Mouse (Mus musculus) hindbrain, embryonic 14.5 days (tissue): ENCODE measurements around the gene Cmtm8. TPM values are rescaled to one million over a fixed set of nuclear protein-coding genes. Genes with fewer than 3 reads are reported as not detected.

ENCODE experiments used
- ATAC-seq: fragments of 200-750 bp; cut with Nextera tagmentation; 2 replicates; pipeline ENCODE4 v1.8.0; 2017; ENCODE audit warnings: moderate number of reproducible peaks, mild to moderate bottlenecking, moderate TSS enrichment, moderate library complexity; ENCODE audit not compliant: low FRiP score
- DNase-seq: peaks from one replicate; pipeline ENCODE4 v3.0.0-alpha.2; 2015; ENCODE audit warnings: low spot score
- H3K27ac ChIP-seq: fragments of 300-500 bp; sonication (generic); 2 replicates; pipeline ENCODE4 v1.5.1; 2014; ENCODE audit warnings: mild to moderate bottlenecking, moderate library complexity
- H3K27me3 ChIP-seq: fragments of 300-500 bp; sonication (generic); 2 replicates; pipeline ENCODE4 v1.6.1; 2014; ENCODE audit warnings: mild to moderate bottlenecking, low read length, mixed read lengths; ENCODE audit not compliant: control insufficient read depth, insufficient read depth
- H3K36me3 ChIP-seq: fragments of 300-500 bp; sonication (generic); replicated peaks from 2 replicates; pipeline ENCODE4 v1.6.1; 2014; ENCODE audit not compliant: control insufficient read depth, insufficient read depth
- H3K4me1 ChIP-seq: fragments of 300-500 bp; sonication (generic); replicated peaks from 2 replicates; pipeline ENCODE4 v1.6.1; 2014; ENCODE audit warnings: antibody characterized with exemption, low read length, mixed read lengths; ENCODE audit not compliant: control insufficient read depth, insufficient read depth
- H3K4me2 ChIP-seq: fragments of 300-500 bp; sonication (generic); replicated peaks from 2 replicates; pipeline ENCODE4 v1.6.1; 2014; ENCODE audit warnings: mild to moderate bottlenecking, moderate library complexity
- H3K4me3 ChIP-seq: fragments of 300-500 bp; sonication (generic); replicated peaks from 2 replicates; pipeline ENCODE4 v1.5.1; 2014; ENCODE audit warnings: mild to moderate bottlenecking, low read length
- H3K9ac ChIP-seq: fragments of 300-500 bp; sonication (generic); 2 replicates; pipeline ENCODE4 v1.6.1; 2014
- H3K9me3 ChIP-seq: fragments of 300-500 bp; sonication (generic); 2 replicates; pipeline ENCODE4 v1.6.1; 2016; ENCODE audit warnings: low read length; ENCODE audit not compliant: control insufficient read depth
- WGBS: fragments of 180-500 bp; shearing (Covaris S2); extraction: QIAGEN DNeasy Blood & Tissue Kit; methylation state at CpG from one replicate; pipeline ENCODE4 v1.1.7; 2014; 5-methylcytosine and 5-hydroxymethylcytosine counted together
- polyA plus RNA-seq: library from polyadenylated mRNA; unstranded; fragments of >200 nt; fragmentation: Nextera tagmentation; extraction: Ambion mirVana; gene quantifications from 2 replicates; pipeline ENCODE4 v1.2.1, GENCODE M21; 2014

Gene Cmtm8
- polyA plus RNA-seq, 1 experiment from 2014 or later, result 14.3 TPM

DNA sequence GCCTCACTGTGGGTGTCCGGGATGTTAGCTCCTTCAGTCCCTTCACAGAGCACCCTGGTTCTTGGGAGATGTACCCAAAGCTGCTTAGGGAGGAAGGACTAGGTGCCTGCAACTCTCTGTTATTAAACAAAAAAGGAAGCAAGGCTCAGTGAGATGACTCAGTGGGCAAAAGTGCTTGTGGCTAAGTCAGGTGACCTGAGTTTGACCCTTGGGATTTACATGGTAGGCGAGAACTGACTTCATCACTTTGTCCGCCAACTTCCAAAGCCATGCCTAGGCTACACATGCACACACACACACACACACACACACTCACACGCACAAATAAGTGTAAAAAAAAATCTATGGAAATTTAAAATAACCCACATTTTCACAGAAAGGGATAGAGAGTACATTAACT is 32.0 kb downstream of the Cmtm8 start:
- Histone ChIP-seq H3K4me2 (no peak overlapping the region), H3K4me1 (no peaks in the 10 kb centered on the region), H3K27me3 (no peaks in the 10 kb centered on the region), H3K9me3 (no peaks in the 10 kb centered on the region), H3K36me3 (no peaks in the 10 kb centered on the region), H3K9ac (no peak overlapping the region), H3K27ac (no peak overlapping the region), H3K4me3 (no peak overlapping the region)
- DNase-seq, result no peak
- WGBS, result 83% methylated on average over 4 of the region's 4 CpGs
- ATAC-seq, result no peak

DNA sequence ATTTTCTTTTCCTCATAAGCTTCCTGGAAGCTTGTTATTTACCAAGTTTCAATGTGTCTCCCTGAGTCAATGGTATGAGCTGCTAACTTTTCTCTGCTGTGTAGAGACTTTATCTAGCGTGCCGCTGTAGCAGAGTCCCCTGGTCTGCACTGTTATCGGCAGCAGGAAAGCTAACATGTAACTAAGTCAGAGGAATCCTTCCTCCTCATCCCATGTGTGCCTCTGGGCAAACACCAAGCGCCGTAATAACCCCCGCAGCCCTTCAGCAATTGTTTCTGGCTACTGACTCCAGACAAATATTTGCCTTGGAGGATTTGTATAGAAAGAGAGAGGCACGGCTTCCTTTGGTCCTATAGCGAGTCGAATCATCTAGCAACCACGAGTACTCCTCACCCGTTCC is 33.1 kb downstream of the Cmtm8 start:
- H3K4me1 ChIP-seq, result no peaks in the 10 kb centered on the region
- no peak for ATAC-seq
- H3K9ac ChIP-seq, result no peak overlapping the region
- no peak for DNase-seq
- WGBS, result 80% methylated on average over 11 of the region's 11 CpGs
- no peaks in the 10 kb centered on the region for H3K9me3 ChIP-seq
- no peaks in the 10 kb centered on the region for H3K36me3 ChIP-seq
- no peaks in the 10 kb centered on the region for H3K27me3 ChIP-seq
- H3K4me3 ChIP-seq, result no peak overlapping the region
- no peak overlapping the region for H3K4me2 ChIP-seq
- no peak overlapping the region for H3K27ac ChIP-seq

DNA sequence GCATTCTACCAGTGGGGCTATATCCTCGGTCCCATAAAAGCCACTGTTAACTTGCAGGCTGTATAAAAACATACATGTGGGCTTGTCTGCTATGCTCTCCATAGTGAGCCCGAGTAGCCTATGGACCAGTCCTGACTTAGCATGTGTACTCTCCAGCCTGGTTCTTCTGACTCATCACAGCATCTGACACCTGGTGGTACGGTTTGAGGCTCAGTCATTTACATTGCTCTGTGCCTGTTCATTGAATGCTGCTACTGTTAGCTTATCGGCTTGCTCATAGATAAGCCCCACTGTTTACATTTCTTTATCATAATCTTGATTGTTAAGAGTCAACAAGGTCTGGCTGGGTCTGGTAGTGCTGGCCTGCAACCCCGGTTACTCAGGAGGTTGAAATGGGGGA is 35.3 kb downstream of the Cmtm8 start:
- 90% methylated on average over 5 of the region's 5 CpGs for WGBS
- DNase-seq (no peak), ATAC-seq (no peak)
- Histone ChIP-seq H3K4me3 (no peak overlapping the region), H3K4me1 (no peaks in the 10 kb centered on the region), H3K4me2 (no peak overlapping the region), H3K27ac (no peak overlapping the region), H3K27me3 (no peaks in the 10 kb centered on the region), H3K36me3 (no peaks in the 10 kb centered on the region), H3K9ac (no peak overlapping the region), H3K9me3 (no peaks in the 10 kb centered on the region)

DNA sequence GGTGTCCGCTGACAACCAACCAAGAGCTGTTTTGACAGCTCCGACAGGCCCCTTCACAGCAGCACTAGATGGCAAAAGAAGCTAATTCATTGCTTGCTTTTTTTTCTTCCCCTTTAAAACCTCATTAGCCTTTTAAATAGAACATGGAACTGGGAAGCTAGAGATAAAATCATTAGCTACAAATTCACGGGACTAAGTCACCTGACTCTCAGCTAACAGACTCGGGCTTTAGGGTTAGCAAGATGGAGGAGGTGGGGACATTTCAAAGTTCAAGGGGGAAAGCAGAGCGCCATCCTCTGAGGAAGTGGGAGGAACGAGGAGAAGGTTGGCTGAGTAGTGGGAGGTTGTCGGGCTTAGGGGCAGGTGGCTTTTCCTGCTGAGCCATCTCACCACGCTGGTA is 36.7 kb downstream of the Cmtm8 start:
- Histone ChIP-seq H3K4me3 (no peak overlapping the region), H3K36me3 (no peaks in the 10 kb centered on the region), H3K4me2 (no peak overlapping the region), H3K9ac (no peak overlapping the region), H3K9me3 (no peaks in the 10 kb centered on the region), H3K27me3 (no peaks in the 10 kb centered on the region), H3K4me1 (no peaks in the 10 kb centered on the region), H3K27ac (no peak overlapping the region)
- WGBS, result 64% methylated on average over 8 of the region's 8 CpGs
- ATAC-seq (no peak), DNase-seq (no peak)

DNA sequence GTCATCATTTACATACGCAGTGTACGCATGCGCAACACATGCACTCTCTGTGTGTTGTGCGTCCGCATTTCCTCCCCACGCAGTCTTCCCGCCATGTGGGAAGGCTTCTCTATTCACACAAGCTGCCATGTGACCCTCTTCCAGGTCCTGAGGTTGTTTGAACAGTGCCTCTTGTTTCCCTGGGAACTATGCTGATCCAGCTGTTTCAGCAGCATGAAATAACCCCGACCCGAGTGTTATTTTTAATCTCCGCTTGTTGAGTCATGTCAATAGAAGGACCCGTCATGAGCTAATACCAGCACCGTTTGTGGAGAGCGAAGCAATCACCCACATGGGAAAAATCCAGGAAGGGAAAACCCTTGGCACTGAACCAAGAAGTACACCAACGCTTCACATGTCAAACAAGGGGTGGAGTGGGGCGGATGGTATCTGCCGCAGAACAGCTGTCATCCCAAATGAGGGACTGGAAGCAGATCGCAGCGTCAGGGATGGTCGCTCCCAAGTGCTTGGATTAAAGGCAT is 38.7 kb downstream of the Cmtm8 start:
- H3K27me3 ChIP-seq, result no peaks in the 10 kb centered on the region
- no peak overlapping the region for H3K9ac ChIP-seq
- H3K9me3 ChIP-seq, result no peaks in the 10 kb centered on the region
- H3K27ac ChIP-seq, result no peak overlapping the region
- no peak overlapping the region for H3K4me2 ChIP-seq
- DNase-seq (peak; percentile 47), ATAC-seq (peak; percentile 14; the same call in 1 of the 2 replicates)
- 56% methylated on average over 19 of the region's 19 CpGs for WGBS
- H3K36me3 ChIP-seq, result no peaks in the 10 kb centered on the region
- no peak overlapping the region for H3K4me3 ChIP-seq
- 0 out of 2 replicates have a peak, but pooled peaks cover 4% of the 10 kb centered on the region for H3K4me1 ChIP-seq

DNA sequence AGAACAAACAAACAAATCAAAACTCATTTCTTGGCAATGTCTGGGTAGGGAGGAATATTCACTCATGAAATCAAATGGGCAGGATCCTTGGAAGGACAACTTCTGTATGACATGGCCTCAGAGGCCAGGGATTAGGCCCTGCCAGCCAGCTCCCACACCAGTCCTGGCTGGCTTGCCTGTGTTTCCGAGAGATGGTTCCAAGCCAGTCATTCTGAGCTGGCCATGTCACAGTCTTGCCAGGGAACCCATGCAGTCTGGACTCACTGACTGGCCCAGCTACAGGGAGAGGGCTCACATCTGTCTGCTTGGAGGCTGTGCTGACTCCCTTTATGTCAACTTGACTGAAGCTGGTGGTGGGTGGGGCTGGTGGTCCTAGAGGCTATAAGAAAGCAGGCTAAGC is 41.8 kb downstream of the Cmtm8 start:
- H3K27ac ChIP-seq, result no peak overlapping the region
- DNase-seq, result no peak
- no peak overlapping the region for H3K4me2 ChIP-seq
- no peak overlapping the region for H3K4me3 ChIP-seq
- no peak for ATAC-seq
- H3K27me3 ChIP-seq, result no peaks in the 10 kb centered on the region
- H3K36me3 ChIP-seq, result no peaks in the 10 kb centered on the region
- WGBS, result 83% methylated on average over 1 of the region's 1 CpGs
- H3K9ac ChIP-seq, result no peak overlapping the region
- 0 out of 2 replicates have a peak, but pooled peaks cover 4% of the 10 kb centered on the region for H3K4me1 ChIP-seq
- no peaks in the 10 kb centered on the region for H3K9me3 ChIP-seq

DNA sequence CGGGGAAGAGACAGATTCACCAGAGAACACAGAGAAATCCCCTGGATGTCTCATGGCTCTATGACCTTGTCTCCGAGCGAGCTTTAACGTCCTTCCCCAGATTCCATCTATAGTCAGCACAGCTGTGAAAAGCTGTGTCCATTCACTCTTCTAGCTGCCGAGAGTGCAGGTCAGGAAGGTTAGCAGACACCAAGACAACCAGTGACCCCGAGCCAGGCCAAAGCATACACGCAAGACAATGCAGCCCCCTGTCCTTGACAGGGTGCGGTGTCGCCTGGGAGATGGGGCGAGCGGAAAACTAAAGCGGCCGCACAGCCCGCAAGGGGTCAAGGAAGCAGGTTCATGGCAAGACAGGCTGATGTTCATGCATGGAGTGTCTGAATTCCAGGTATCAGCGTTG is 42.7 kb downstream of the Cmtm8 start:
- Histone ChIP-seq H3K4me2 (no peak overlapping the region), H3K9ac (no peak overlapping the region), H3K27ac (no peak overlapping the region), H3K4me1 (0 out of 2 replicates have a peak, but pooled peaks cover 4% of the 10 kb centered on the region), H3K27me3 (no peaks in the 10 kb centered on the region), H3K36me3 (no peaks in the 10 kb centered on the region), H3K9me3 (no peaks in the 10 kb centered on the region), H3K4me3 (no peak overlapping the region)
- no peak for ATAC-seq
- DNase-seq, result no peak
- WGBS, result 14% methylated on average over 15 of the region's 15 CpGs

DNA sequence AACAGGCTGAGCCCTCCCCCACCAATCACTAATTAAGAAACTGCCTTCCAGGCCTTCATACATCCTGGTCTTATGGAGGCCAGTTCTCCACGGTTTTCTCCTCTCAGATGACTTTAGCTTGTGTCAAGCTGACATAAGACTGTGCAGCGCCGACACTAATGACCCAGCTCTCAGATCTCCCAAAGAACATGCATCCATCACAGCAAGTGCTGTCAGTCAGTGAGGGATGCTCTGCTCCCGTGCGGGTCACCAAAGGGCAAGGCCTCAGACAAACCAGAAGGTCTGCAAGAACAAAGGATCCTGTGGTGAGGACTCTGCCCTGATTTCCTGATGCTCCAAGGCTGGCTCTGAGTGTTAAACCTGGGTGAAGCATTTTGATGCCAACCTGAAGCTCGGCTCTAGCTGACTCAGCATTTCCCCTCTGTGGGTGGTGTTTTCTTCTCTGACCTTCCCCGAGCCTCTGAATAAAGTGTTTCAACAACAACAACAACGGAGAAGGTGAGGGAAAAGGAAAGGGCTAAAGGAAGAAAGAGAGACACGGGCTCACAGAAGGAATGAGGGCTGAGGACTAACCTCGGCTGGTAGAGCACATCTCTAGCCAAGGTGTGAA is 44.4 kb downstream of the Cmtm8 start:
- no peaks in the 10 kb centered on the region for H3K27me3 ChIP-seq
- H3K4me1 ChIP-seq, result 0 out of 2 replicates have a peak, but pooled peaks cover 4% of the 10 kb centered on the region
- no peak overlapping the region for H3K27ac ChIP-seq
- H3K9ac ChIP-seq, result no peak overlapping the region
- no peaks in the 10 kb centered on the region for H3K9me3 ChIP-seq
- H3K36me3 ChIP-seq, result no peaks in the 10 kb centered on the region
- no peak overlapping the region for H3K4me2 ChIP-seq
- 26% methylated on average over 10 of the region's 10 CpGs for WGBS
- no peak for DNase-seq
- H3K4me3 ChIP-seq, result no peak overlapping the region
- no peak for ATAC-seq

DNA sequence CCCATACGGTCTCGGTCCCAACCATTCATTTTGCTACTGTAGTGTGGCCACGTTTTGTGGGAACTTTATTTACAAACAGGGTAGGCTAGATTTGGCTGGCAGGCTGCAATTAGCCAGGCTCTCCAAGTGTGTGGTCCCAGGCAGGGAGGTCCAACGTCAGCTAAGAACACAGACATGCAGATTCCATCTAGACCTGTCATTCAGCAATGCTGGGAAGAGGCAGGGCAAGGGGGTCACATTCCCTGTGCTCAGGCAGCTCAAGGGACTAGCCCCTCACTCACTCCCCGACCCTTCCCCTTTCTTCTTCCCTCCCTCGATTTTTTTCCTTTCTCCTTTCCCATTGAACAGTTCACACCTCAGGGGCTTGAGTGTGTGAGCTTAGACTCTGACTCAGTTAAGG is 45.1 kb downstream of the Cmtm8 start:
- H3K4me2 ChIP-seq, result no peak overlapping the region
- no peaks in the 10 kb centered on the region for H3K36me3 ChIP-seq
- no peak overlapping the region for H3K9ac ChIP-seq
- DNase-seq (no peak), ATAC-seq (no peak)
- 32% methylated on average over 6 of the region's 6 CpGs for WGBS
- no peaks in the 10 kb centered on the region for H3K27me3 ChIP-seq
- no peak overlapping the region for H3K27ac ChIP-seq
- no peak overlapping the region for H3K4me3 ChIP-seq
- 0 out of 2 replicates have a peak, but pooled peaks cover 4% of the 10 kb centered on the region for H3K4me1 ChIP-seq
- H3K9me3 ChIP-seq, result no peaks in the 10 kb centered on the region
